Mouse (Mus musculus) right cerebral cortex, postnatal 25 days (tissue): ENCODE measurements at regions not wholly inside any gene's neighbourhood (a gene's known extent, or its start where the extent isn't known, plus 50 kb on each side); places are given as distances from the start of the nearest gene placed in this dataset.

Experiments used
- DNase-seq: peaks from one replicate; pipeline ENCODE4 v3.0.0; 2022

DNA sequence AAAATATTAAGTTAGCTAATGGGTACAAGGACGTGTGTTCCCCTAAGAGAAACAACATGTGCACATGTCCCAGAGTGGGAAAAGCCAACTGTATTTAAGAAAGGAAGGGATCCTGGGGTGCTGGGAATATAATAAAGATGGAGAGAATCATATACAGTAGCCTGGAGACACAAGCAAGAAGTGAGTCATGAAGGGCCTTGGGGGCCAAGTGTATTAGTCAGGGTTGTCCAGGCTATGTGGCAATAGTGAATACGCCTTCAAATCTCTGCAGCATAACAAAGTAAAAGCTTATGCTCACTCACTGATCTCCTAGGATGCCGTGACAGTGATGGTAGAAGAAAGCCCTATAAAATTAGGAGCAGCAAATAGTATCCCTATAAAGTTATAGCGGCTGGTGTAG, 124.1 kb upstream of the Gm10295 start:
- DNase-seq = no peak

DNA sequence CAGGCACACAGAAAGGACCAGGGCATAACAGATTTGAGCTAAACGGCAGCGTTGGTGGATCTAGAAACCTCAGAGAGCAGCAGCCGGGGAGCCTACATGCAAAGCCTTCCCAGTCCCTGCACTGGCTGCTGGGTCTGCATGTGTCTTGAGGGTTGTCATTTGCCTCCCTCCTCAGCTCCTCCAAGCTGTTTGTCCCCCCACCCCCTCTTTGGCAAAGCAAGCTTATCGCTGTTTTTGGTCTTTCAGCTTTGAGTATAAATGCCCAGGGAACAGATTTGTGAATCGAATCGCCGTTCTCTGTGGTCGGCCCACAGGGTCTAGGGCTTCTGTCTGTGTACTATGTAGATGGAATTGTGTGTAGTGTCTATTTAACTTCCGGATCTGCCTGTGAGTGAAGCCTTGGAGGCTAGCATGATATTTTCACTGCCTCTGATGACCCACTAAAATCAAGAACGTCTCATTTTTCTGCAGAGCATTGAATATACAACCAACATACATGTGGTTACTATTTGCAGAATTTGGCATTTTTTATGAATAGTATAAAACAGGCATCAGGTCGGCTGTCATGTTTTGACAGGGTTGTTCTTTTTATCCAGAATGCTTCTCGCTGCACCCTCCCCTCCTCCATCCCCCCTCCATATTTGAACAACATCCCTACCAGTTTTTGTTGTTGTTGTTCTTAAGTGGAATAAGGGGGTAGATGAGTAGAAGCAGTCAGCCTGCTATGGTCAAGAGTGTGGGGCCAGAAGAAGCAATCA, 121.3 kb upstream of the Gm10295 start:
- DNase-seq = peak; percentile 21

- DNase-seq = no peak
Observed at GRCm38 (mm10) chr7:71471658-71472383, 120.5 kb upstream of the Gm10295 start.

- no peak for DNase-seq
Observed at GRCm38 (mm10) chr7:71471319-71471657, 120.0 kb upstream of the Gm10295 start.

DNA sequence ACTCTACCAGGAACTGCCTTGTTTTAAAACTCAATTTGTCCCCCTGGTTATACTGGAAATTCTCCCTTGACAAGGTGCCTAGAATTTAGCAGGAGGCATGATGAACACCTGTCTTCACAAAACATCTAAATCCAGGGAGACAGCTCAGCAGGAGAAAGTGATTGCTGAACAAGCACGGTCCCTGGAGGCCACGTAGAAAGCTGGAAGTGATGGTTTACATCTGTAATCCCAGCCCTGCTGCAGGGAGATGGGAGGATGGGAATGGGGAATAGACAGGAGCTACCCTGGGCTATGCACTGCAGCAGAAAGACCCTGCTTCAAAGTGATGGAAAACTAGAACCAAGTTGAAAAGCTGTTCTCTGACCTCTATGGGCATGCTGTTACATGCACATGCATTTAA, 119.1 kb upstream of the Gm10295 start:
- DNase-seq = no peak

DNA sequence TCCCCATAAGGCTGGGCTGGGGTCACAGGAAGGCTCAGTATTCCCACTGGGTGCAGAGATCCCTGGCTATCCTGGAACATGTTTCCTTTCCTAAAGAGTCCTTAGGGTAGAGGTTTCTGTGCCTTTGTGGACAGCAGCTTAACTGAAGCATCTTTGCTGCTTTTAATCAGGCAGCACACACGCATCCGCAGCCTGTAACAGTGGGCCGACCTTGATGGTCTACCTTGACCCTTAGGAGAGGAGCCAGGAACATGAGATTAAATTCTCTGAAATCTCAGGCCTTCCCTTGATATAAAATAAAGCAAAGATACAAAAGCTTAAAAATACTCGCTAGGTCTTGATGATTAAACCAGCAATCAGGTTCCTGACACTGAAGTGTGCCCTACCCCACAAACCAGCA, 118.7 kb upstream of the Gm10295 start:
- DNase-seq = no peak

DNA sequence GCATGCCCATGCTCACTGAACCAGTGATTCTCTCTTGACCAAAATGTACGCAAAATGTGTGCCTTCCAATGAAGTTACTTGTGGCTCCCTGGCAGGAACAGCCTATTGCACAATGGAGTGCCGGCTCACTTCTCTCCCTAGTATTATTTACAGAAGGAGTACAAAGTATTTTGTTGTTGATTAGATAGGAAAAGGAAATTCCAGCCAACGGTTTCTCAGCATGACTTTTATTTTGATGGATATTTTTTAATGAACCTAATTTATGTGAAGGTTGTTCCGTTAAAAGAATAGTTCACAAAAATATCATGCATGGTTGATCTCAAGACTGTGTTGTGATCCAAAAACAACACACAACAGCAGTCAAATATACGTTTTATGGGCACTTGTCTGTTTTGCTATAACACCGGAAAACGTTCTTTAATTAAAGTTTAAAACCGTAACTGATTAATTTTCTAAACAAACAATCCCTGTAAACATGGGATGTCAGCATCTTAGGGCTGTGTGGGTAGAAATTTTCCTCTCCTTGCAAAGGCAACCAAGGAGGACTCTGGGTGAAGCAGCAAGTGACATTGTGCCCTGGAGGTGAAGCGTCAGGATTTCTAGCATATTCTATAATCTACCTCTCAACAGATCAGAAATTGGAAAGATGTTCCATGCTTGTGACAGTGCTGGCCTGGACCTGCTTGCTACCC, 116.3 kb upstream of the Gm10295 start:
- no peak for DNase-seq

DNA sequence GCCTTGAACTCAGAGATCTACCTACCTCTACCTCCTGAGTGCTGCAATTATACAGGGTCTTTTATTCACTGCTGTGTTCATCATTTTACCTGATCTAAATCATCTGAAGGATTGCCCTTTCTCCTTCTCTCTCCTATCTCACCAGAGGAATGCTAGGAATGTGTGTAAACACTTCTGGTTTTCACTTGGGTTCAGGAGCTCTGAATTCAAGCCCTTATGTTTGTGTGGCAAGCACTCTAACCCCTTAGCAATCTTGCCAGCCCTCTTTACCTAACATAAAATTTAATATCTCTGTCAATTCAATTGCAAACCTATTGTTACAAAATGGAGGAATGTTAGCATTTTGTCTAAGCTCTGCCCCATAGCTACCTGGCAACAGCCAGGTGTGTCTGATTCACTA, 112.8 kb upstream of the Gm10295 start:
- DNase-seq = no peak

DNA sequence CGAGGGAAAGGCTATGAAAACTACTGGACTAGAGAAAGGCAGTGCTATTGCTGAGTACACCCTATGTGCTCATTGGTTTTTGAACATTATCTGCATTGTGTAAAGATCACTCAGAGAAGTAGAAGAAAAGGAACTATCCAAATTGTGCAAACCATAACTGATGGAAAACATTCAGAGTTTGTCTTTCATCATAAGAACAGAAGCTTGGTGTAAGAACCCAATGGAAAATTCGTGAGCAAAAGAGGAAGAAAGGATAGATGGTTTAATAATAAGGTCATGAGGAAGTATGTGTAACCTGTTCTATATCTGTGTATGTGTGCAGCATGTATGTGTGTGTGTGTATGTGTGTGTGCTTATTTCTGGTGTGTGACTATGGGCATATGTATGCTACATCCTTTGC, 112.3 kb upstream of the Gm10295 start:
- DNase-seq = no peak

GRCm38 (mm10) chr7:71459805-71460204, 108.5 kb upstream of the Gm10295 start:
- no peak for DNase-seq

DNA sequence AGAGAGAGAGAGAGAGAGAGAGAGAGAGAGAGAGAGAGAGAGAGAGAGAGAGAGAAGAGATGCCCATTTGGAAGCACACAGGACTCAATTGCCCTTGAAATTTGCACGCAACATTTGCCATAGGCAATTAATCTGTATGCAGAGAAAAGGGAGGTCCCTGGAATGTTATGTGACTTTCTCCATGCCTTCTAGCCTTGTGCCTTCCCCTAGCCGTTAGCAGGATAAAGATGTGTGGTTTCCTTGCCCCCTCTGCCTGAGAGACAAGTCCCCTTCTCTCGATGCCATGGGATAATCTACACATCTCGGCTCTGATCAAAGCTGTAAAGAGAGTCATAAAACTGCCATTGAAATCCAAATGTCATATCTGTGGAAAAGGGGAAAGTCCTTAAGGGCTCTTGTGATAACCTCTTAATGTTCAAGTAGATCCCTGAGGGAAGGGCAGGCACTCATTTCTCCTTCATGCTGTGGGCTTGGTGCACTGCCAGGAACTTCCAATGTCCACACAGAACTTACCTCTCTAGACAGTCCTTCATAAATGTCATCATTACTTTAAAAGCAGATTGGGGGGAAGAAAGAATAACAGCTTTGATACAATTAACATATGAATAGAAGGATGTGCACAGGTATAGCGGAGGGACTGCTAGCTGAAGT, 106.9 kb upstream of the Gm10295 start:
- DNase-seq = no peak

DNA sequence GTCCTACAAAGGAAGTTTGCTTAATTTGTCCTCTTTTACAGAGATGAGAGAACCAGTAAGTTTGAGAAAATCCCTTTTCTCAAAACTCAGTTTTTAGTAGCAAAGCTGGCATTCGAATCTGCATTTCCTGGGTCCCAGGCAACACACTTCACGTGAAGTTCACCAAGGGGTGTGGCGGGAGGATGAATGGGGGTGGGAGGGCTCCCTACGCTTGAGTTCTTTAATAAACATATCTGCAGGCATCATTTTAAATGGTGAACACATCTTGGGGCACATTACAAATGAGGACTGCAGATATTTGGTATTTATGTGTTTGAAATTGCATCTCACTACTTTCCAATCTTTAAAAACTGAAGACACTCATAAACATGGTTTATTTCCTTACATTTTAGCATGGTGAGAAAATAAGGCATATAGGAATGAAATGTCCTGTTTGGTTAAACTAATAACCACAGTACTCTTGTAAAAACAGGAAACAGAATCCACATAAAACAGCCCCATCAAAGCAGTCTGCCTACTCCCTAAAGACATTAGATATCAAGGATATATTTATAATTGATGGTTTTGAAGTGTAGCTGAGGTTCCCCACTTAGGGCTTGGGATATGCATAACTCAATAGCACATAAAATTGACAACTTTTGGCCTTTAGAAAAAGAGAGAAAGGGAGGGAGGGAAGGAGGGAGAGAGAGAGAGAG, 106.3 kb upstream of the Gm10295 start:
- DNase-seq = no peak

- DNase-seq = no peak
Observed at GRCm38 (mm10) chr7:71456421-71456820, 105.1 kb upstream of the Gm10295 start.

DNA sequence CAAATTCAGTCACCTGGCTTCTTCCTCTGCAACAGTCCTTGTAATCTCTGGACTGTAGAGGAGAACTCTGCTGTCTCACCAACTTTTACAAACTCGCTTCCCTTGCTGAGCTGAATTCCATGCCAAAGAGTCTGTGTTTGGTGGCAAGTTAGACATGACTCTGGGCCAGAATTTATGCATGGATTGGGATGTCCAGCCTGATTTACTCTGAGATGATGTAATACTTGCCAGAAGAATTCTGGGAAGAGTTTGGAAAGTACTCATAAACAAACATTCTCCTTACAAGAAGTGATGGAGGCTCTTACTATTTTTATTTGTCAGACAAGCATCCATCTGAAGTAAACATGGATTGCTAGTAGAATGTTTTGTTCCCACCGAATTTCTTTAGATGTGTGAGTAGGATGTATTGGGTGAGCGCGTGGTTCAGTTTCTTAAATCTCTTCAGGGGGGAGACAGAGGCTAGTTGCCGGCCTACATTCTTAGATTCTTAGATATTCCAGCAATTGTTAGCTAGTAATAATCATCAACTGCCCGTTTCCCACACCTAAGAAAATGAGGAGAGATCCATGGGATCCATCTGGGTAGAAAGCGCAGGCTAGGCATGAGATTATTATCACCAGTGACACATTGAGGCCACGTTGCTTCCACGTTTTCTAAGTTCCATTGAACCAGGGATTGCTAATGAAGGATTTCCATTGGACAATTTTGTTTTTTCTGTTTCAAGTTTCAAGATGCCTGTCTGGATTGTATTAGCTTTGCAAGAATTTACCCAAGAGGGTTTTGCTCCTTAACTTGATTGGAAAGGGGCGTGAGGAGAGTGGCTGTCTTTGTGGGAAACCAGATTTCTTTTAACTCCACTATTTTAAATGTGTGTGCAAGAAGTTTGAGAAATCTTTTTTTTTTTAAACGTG, 89.3 kb upstream of the Gm10295 start:
- DNase-seq = no peak

DNA sequence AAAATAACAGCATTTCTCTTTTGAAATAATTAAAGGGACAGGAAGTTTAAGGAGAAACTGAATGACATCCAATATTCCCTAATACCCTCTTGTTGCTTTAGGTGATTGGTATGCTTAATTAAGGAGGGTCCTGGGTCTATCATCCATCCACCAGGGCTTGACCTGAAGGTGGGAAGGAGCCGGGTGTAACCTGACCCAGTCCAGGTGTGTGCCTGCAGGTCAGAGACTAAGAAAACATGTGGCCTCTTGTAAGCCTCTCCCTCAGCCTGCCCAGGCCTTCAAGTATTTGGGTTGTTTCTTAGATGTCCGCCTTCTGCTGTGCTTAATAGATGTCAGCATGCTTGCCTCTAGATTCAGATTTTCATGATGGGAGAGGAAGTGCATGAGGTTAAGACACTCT, 74.7 kb upstream of the Gm10295 start:
- no peak for DNase-seq

GRCm38 (mm10) chr7:71419261-71419660, 68.0 kb upstream of the Gm10295 start:
- DNase-seq = no peak

- no peak for DNase-seq
Observed at GRCm38 (mm10) chr7:71418856-71419255, 67.6 kb upstream of the Gm10295 start.

DNA sequence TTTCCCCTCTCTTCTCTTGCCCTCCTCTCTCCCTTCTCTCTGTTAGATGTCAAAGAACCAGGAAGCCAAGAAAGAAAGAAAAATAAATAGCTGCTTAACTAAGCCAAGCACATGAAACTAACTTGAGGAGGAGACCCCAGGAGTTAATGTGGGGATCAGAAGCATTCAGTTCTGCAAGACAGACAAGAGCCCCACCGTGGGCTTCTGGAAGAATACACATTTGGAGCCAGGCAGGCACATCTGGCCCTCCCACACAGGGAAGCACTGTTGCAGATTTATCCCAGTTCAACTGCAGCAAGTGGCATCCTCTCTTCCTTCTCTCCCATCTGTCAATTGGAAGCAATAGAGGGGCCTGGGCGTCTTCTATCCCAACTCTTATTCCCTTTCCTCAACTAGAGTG, 63.5 kb upstream of the Gm10295 start:
- DNase-seq = no peak

- DNase-seq = no peak
Observed at GRCm38 (mm10) chr7:71413121-71413520, 61.8 kb upstream of the Gm10295 start.

DNA sequence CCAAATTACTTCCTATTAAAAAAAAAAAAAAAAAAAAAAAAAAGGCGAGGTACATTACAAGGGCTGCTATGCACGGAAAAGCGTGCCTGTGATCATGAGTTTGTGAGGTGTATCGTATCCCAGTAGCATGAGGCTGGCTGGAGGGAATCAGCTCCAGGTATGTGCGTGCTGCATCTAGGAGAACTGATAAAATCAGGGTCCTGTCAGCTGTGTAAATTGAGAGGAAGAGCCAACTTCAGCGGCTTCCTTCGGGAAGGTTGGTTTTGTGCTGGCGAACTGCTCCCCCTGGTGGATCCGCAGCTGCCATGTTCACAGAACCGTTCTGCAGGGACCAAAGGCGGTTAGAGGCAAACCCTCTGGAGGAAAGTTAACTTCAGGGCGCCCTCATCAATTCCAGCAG, 60.8 kb upstream of the Gm10295 start:
- peak; percentile 76 for DNase-seq

- DNase-seq = no peak
Observed at GRCm38 (mm10) chr7:71411293-71412011, 60.2 kb upstream of the Gm10295 start.
